Mouse (Mus musculus): ENCODE data around the gene Styxl1.

Gene Styxl1

DNA sequence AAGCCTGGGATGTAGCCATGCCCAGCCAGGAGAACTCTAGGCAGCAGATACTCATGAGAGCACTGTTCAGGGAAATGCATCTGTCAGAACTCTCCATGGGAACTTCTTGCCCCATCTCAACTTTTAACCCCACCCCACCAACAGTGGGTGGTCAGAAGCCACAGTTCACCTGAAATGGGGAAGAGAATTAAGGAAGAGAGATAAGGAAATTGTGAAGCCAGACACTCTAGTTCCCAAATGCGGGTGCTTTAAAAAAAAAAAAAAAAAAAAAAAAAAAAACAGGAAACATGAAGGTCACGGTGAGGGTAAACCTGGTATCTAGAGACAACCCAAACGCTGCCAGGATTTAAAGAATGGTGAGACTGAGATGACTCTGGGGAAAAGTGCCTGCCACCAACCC, 5.7 kb downstream of the Styxl1 start:
- no peak for DNase-seq (ENCODE audit: extremely low spot score, low spot score)

DNA sequence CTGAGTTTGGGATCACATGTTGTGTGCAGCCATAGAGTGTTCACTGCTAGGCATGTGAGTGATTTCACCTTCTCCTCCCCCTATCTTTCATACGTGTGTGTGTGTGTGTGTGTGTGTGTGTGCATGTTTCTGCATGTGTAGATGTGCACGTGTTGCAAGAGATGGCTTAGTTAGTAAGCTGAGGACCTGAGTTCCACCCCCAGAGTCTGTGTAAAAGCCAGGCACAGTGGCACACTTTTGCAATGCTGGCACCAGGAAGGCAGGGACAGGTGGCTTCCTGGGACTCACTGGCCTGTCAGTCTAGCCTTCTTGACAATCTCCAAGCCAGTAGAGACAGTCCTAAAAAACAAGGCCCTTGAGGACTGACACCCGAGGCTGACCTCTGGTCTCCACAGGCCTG, 13.2 kb downstream of the Styxl1 start:
- DNase-seq (ENCODE audit: extremely low spot score, low spot score): no peak

DNA sequence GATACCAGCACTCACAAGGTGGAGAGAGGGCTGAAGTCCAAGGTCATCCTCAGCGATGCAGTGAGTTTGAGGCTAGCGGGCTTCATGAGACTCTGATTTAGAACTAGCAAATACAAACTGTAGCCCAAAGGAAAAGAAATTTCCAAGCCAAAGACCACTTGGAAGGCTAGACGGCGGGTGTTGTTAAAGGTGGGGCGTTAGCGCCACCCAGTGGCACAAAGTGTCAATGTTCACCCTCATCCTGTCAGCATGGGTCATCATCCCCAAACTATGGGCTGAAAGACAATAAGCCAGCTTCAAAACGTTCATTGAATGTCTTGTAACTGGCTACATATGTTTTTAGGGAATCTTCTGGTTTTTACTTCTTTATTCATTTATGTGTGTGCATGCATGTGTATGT, 14.7 kb downstream of the Styxl1 start:
- DNase-seq (ENCODE audit: extremely low spot score, low spot score): peak; percentile 67

DNA sequence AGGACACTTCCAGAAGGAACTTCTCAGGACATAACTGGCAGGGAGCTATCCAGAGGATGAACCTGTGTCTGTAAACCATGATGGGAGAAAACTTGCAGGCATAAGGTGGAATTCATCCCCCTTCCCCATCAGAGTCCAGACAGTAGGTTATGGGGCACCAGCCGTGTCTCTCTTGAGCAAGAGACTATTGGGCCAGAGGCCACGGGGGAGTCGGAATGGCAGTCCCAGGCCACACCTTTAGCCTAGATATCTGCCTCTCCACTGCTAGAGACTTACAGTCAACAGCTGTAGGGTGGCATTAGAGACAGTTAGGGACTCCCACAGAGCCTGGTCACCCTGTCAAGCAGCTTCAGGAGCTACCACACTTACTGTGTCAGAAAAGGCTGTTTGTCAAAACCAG, 16.3 kb downstream of the Styxl1 start:
- DNase-seq (ENCODE audit: extremely low spot score, low spot score): no peak

DNA sequence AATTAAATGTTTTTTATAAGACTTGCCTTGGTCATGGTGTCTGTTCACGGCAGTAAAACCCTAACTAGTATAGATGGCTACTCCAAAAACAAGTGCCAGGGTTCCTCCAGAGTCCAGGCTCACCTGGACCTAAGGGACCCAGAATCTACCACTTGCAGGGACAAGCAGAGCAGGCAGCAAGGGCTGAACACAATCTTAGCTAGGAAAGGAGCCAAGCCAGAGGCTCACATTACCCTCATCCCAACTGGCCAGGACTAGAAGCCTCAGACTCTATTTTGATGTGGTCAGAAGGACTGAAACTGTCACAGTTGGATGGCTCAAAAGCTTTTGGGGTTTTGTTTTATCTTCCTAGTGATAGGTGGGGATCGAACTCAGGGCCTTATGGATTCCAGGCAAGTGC, 26.6 kb downstream of the Styxl1 start:
- DNase-seq (ENCODE audit: extremely low spot score, low spot score): no peak

DNA sequence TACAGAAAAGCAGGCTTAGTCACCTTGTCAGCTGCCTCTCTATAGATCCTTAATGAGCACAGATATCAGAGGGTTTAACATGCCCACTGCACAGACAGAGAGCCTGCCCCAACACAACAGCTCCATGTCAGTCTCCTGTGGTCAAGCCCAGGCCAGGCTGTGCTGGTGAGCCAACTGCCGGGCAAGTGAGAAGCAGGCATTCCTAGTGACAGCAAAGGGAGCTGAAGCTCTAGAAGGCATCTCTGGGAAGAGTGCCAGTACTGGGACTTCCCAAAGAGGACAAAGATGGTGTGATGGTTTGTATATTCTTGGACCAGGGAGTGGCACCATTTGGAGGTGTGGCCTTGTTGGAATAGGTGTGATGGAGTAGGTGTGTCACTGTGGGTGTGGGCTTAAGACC, 27.1 kb downstream of the Styxl1 start:
- DNase-seq (ENCODE audit: extremely low spot score, low spot score): no peak

DNA sequence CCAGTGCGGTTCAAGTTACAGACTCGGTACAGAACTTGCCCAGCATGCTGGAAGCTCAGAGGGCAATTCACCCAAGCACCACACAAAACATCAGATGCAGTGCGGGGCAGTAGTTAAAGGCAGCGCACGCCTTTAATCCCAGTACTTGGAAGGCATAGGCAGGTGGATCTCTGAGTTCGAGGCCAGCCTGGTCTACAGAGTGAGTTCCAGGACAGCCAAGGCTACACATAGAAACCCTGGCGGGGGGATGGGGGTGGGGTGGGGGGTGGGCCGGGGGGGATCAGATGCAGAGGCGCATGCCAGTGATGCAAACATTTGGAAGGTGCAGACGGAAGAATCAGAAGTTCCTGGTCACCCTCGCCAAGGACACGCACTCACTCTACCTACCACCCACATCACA, 33.4 kb downstream of the Styxl1 start:
- no peak for DNase-seq (ENCODE audit: extremely low spot score, low spot score)

DNA sequence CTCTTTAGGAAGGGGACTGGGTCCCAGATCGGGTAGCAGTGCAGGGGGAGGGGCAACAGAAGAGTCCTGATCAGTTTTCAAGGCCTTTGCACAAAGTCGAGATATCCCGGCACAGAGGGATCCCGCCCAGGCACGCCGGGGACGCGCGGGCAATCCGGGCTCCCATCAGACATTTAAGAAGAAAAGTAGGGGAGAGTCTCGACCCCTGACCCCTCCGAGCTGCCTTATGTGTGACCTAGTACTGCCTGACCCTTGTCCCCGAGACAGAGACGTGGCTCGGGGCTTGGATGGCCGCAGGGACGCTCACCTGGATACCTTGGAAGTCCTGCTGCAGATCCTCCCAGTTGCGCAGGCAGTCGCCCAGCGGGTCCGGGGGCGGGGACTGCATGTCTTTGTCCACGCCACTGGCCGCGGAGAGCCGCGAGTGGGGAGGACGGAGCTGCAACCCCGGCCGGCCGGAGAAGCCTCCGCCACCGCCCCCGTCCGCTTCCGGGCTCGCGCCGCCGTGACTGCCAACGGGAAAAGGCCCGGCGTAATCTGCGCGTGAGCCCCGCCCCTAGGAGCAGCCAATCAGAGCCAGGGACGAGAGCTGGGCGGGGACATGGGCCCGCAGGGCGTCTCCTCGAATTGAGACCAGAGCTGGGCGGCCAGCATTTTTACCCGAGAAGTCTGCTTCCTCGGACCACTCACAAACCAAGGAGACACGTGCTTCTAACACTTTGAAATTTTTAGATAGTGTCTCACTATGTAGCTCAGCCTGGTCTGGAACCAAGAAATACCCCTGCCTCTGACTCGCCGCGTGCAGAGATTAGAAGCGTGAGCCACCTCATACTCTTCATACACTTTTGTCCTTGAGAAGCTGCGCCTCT, 34.2 kb downstream of the Styxl1 start, which contains the start of gene Tmem120a:
Gene Tmem120a (minus strand): TSS at position 708 of the 869 bp plus-strand sequence.
- peak; percentile 94 for DNase-seq (ENCODE audit: extremely low spot score, low spot score)

DNA sequence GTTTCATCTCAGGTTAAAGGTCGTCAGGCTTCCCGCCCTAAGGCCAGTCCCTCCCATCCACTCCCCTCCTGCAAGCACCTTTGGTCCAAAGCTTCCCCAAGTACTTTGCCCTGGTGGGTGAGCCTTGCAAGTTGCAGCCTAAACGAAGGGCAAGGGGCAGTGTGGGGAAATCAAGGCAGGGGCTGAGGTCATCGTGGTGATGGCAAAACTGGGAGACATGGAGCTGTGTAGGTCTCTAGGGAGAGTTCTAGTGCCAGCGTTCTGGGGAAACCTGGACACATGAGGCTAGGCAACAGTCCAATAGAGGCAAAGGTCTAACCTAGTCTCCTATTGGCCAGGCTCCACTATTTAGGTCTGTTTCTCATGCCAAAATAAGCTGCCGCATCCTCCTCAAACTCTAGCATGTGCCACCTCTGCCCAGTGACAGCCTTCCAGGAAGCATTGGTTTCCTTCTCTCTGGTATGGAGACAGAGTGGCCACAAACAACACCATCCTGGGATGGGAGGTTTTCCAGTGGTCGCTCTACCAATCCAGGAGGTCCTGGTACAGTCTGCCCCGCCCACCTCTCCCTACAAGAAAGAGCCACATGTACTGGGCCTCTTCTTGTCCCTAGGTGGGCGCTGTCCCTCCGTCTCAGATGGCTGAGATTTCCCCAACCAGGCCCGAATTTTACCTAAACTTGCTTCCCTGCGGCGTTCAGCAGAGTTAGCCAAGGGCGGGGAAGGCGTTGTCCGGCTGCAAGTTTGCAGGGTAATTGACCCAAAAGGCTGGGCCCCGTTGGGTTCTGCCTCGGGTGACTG, 35.0 kb downstream of the Styxl1 start:
- DNase-seq (ENCODE audit: extremely low spot score, low spot score): peak; percentile 45

DNA sequence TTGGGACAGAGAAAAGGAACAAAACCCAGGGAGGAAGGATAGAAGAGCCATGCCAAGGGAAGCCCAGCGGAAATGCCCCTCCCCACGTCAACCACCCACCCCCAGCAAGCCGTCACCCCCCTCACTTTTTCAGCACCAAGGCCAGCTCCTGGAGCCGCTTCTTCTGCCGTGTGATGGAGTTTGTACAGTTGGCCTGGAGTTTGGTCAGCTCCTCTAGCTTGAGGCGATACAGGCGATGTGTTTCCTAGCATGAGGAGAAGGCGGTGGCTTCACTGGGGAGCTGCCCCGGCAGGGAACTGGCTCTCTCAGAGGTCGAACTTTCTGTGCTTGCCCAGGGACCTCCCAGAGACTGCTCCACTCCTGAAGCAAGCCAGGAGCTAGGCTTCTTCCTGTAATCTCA, 36.0 kb downstream of the Styxl1 start:
- no peak for DNase-seq (ENCODE audit: extremely low spot score, low spot score)

DNA sequence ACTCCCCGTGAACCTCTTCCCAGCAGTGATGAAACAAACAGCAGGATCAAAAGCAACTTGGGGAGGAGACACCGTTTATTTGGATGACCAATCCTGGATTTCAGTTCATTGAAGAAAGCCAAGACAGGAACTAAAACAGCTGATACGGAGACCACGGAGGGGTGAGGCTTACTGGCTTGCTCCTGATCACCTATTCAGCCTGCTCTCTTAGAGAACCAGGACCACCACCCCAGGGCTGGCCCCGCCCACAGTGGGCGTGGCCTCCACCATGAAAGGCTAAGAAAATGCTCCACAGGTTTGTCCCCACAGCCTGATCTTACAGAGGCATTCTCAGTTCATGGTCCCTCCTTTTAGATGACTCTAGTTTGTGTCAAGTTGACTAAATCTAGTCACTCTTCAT, 39.9 kb downstream of the Styxl1 start:
- DNase-seq (ENCODE audit: extremely low spot score, low spot score): no peak

DNA sequence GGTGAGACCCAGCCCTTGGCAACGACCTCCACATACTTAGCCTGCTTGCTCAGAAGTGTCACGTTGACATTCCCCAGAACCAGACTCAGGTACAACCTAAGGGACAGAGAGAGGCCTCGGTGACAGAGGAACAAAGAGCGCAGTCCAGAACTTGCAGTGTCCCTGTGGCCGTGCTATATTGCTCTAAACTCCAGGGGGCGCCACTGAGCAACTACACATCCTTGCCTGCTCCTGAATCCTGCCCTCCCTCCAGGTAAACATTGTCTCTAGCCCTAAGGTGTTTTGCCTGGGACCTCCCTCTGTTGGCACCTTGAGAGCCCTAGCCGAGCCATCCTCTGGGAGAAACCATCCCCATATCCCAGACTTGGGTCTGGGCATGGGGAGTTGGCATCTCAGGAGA, 41.0 kb downstream of the Styxl1 start:
- DNase-seq (ENCODE audit: extremely low spot score, low spot score): no peak

DNA sequence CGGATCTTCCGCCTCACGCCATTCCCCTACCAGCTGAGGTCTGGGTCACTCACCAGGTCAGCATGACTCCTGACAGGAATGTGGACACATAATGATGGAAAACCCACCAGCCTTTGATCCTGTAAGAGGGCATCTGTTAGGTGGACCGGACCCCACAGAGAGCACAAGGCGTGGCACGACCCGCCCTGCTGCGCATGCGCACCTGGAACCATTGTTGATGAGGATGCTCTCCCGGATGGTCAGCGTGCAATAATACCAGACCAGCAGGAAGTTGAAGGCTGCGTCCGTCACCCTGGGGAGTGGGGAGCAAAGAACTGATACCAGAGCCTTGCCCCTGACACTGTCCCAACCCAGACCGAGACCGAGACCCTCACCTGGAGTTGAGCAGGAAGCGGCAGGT, 41.6 kb downstream of the Styxl1 start:
- DNase-seq (ENCODE audit: extremely low spot score, low spot score): no peak

DNA sequence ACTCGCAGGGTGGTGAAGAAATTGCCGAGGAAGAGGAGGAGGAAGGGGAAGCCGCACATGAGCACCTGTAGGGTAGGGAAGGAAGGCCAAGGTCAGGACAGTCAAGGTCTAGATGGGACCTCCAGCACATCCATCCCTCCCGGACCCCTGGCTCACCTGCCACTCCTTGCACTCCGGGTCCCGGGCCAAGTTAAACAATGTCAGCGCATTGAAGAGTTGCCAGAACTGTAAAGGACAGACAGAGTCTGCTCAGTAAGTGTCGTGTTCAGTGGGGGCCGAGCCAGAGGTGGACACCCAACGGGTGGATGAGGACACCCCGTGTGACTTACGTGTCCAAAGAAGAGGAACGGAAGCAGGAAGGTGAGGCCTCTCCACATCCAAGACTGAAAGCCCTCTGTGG, 42.4 kb downstream of the Styxl1 start:
- DNase-seq (ENCODE audit: extremely low spot score, low spot score): no peak

DNA sequence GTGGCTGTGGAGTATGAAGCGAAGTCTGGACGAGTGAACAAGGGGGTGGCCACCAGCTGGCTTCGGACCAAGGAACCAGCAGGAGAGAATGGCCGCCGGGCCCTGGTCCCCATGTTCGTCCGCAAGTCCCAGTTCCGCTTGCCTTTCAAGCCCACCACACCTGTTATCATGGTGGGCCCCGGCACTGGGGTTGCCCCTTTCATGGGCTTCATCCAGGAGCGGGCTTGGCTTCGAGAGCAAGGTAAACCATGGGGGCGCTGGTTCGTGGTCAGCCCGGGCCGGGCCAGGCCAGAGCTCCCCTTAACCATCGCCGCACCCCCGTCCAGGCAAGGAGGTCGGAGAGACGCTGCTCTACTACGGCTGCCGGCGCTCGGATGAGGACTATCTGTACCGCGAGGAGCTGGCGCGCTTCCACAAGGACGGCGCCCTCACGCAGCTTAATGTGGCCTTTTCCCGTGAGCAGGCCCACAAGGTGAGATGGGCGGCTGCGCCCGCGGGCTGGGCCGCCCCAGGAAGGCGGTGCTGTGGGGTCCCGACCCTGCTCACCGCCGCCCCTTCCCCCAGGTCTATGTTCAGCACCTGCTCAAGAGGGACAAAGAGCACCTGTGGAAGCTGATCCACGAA, 44.0 kb downstream of the Styxl1 start:
- DNase-seq (ENCODE audit: extremely low spot score, low spot score): no peak

DNA sequence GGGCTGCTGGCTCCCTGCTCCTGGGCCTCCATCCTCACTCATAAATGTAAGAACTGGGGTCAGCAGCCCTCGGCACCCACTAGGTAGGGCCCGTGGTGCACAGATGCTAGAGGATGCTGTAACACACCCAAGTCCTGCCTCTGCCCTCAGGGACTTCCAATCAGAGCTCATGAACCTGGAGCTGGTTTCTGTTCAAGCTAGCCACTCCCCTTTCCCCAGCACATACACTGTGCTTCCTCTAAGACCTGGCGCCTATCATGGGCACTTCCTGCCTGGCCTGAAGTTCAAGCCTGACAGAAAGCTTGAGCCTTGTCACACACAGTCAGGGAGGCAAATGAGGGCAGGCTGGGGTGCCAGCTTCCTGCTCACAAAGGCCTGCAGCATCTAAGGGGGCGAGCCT, 45.1 kb downstream of the Styxl1 start:
- no peak for DNase-seq (ENCODE audit: extremely low spot score, low spot score)

DNA sequence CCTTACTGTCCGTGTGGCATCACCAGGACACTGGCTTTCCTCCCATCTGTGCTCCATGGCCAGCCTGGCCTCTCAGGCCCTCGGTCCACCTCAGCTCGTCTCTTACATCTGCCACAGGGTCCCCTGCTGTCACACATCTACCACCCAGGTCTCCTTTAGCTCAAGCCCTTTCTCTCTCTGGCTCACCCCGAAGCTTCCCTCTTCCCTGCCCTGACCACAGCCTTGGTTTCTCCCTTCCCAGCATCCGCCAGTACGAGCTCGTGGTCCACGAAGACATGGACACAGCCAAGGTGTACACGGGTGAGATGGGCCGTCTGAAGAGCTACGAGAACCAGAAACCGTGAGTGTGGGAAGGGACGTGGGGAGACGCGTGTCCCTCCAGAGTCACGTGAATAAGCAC, 46.9 kb downstream of the Styxl1 start:
- DNase-seq (ENCODE audit: extremely low spot score, low spot score): no peak

DNA sequence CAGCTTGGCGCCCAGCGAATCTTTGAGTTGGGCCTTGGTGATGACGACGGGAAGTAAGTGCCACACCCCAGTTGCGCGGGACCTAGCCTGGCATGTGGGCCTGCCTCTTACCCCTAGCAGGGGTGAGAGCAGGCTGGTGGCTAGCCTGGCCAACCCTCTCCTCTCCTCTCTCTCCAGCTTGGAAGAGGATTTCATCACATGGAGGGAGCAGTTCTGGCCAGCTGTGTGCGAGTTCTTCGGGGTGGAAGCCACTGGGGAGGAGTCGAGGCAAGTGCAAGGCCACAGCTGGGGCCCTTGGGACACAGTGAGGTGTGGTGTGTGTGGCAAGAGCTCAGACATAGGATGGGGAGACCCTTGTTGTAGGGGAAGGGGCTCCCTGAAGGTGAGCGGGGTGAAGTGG, 47.3 kb downstream of the Styxl1 start:
- no peak for DNase-seq (ENCODE audit: extremely low spot score, low spot score)

DNA sequence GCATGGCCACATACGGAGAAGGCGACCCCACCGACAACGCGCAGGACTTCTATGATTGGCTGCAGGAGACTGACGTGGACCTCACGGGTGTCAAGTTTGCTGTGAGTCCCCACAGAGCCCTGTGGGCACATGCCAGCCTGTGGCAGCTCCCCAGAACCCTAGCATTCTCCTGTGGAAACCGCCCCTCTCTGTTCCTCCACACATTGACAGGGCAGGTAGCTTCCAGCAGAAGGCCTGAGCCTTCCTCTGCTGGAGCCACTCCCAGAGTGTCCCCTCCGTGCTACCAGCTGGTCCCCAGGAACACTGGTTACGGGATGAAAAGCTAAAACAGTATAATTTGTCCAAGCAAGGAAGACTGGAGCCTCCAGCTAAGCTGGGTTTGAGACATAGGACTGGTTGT, 47.9 kb downstream of the Styxl1 start:
- DNase-seq (ENCODE audit: extremely low spot score, low spot score): no peak

DNA sequence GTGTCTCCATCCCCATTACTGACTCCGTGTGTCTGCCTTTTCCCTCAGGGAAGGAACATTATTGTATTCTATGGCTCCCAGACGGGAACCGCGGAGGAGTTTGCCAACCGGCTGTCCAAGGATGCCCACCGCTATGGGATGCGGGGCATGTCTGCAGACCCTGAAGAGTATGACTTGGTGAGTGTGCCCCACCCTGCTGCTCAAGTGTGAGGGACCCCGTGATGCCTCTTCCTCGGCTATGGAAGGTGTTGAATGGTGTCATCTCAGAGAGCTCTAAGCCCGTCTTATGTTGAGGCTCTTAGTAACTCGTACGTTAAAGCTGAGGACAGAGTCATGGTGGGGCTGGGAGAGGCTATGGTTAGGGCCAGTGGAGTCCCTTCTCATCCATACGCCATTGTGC, 48.8 kb downstream of the Styxl1 start:
- DNase-seq (ENCODE audit: extremely low spot score, low spot score): no peak

DNA sequence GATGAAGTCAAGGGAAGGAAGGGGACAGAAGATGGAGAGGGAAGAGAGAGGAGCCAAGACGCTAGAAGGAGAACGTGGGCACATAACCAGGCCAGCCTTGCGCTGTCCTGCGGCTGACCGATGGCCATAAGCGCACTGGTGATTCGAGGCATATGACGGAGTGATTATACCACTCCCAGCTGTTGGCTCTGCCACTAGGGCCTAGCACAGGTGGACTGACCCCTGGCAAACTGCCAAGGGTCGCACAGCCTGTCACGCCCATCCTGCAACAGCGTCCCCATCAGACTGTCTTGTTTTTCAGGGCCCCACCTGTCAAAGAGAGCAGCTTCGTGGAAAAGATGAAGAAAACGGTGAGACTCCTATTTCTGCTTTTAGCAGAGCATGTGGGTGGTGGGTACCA, 49.8 kb downstream of the Styxl1 start:
- no peak for DNase-seq (ENCODE audit: extremely low spot score, low spot score)

DNA sequence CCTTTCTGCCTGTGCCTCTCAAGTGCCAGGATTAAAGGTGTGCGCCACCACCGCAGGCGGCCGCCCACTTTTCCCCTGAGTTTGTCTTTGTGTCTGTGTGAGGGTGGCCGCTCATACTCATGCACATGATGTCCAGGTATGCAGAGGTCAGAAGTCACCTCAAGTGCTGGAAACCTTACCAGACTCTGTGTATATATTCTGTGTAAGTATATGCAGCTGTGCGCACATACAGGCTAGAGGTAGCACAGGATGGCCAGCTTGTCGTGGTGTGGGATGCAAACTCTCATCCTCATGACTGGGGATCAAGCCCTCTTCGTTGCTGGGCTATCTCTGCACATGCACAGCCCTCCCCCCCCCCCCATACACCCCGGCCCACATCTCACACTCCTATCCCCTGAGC, 50.3 kb downstream of the Styxl1 start:
- no peak for DNase-seq (ENCODE audit: extremely low spot score, low spot score)
